Mouse (Mus musculus) cortical plate, adult 2 months (tissue): ENCODE results near the gene Tec. TPM values are rescaled to one million over a fixed set of nuclear protein-coding genes. Genes with fewer than 3 reads are reported as not detected.

Experiments used
- H3K27ac ChIP-seq: fragments of 200-500 bp; 2 replicates; pipeline ENCODE4 v1.5.1; 2012; ENCODE audit warnings: low read length, control low read depth, inconsistent platforms; ENCODE audit not compliant: insufficient read depth
- H3K4me1 ChIP-seq: fragments of 200-500 bp; 2 replicates; pipeline ENCODE4 v1.6.1; 2011; ENCODE audit warnings: low read length; ENCODE audit not compliant: control insufficient read depth, insufficient read depth
- H3K4me3 ChIP-seq: fragments of 200-500 bp; 2 replicates; pipeline ENCODE4 v1.5.1; 2011; ENCODE audit warnings: mild to moderate bottlenecking, low read length, control low read depth; ENCODE audit not compliant: insufficient read depth
- CTCF ChIP-seq: fragments of 200-500 bp; IDR thresholded peaks from 2 replicates; pipeline ENCODE4 v1.5.1; 2011; ENCODE audit warnings: mild to moderate bottlenecking, control low read depth, low read length; ENCODE audit not compliant: insufficient read depth; ENCODE audit errors: extremely low read depth
- POLR2A ChIP-seq: fragments of 200-500 bp; IDR thresholded peaks from 2 replicates; pipeline ENCODE4 v1.6.1; 2011; ENCODE audit warnings: mild to moderate bottlenecking, low read length, control low read depth; ENCODE audit not compliant: insufficient read depth; ENCODE audit errors: extremely low read depth
- polyA plus RNA-seq: library from polyadenylated mRNA; depleted of rRNA; stranded (reverse); fragments of >200 nt; gene quantifications from 2 replicates; pipeline ENCODE4 v1.2.3, GENCODE M21; 2012

Gene Tec
- polyA plus RNA-seq, 1 experiment: 2.0 TPM

- H3K27ac ChIP-seq: peak overlapping the region; percentile 59; the same call in 1 of the 2 replicates
- no peak overlapping the region for H3K4me3 ChIP-seq
- H3K4me1 ChIP-seq: no peaks in the 10 kb centered on the region
- TF ChIP-seq CTCF (no peak), POLR2A (no peak)
Observed at GRCm38 (mm10) chr5:72796186-72796613, 72.1 kb downstream of the Tec start.

DNA sequence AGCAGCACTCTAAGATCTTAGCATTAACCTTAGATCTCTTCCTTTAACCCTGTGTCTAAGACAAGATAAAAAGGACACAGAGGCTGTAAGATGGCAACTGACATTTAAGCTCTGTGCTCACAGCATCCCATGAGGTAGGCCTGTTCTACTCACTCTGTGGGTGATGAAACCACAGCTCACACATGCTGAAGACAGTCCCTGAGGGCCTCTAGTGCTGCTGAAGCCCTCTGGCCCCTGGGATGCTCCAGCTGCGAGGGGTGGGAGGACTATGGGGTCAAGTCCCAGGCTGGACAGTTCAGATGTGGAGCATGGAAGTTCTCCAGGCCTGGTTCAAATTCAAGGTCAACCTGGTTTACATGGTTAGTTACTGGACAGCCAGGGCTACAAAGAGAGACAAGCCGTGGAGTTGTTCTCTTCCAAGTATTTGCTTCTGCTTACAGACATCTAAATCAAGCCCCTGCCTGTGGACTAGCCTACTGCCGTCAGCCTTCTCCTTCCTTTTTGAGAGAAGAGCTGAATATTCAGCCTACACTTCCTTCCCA is 74.9 kb downstream of the Tec start:
- TF ChIP-seq CTCF (no peak), POLR2A (no peak)
- H3K4me1 ChIP-seq: no peaks in the 10 kb centered on the region
- H3K27ac ChIP-seq: no peak overlapping the region
- no peak overlapping the region for H3K4me3 ChIP-seq

- Histone ChIP-seq H3K4me1 (no peaks in the 10 kb centered on the region), H3K27ac (no peak overlapping the region), H3K4me3 (no peak overlapping the region)
- TF ChIP-seq POLR2A: no peak
- no peak for TF ChIP-seq CTCF
Observed at GRCm38 (mm10) chr5:72791789-72792188, 76.5 kb downstream of the Tec start.

DNA sequence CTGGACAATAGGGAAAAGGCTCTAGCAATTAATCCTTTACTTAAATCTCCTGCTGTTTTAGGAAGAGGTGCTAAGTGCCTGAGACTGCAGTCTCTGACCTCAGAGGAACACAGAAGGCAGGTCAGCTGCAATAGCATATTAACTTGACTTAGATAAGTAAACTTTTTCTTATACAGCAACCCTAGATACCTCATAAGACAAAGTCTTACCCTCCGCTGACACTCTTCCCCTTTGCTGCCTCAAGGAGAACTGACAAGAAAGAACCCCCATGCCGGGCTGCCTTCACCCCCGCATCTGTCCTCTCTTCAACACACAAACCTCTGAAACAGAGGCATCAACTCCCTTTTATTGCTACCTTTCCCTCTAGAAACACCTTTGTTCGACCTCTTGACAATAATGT is 76.9 kb downstream of the Tec start:
- H3K27ac ChIP-seq: no peak overlapping the region
- H3K4me1 ChIP-seq: no peaks in the 10 kb centered on the region
- no peak for TF ChIP-seq POLR2A
- TF ChIP-seq CTCF: no peak
- H3K4me3 ChIP-seq: no peak overlapping the region

DNA sequence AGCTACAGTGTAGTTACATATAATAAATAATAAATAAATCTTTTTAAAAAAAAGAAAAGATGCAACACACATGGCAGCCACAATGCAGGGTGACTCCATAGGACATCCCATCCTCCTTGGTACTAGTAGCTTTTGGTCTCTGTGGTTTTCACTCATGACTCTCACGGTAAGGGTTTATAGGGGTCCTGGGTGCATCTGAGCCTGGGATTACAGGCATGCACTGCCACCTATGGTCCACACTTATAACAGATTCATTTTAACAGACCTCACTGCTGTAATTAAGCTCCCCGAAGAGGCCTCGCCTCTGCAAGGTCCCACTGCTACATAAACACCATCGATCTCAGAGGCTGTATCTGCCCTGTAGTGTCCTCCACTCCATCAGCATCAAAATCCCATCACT is 82.8 kb downstream of the Tec start:
- Histone ChIP-seq H3K27ac (no peak overlapping the region), H3K4me1 (peaks cover 2% of the 10 kb centered on the region), H3K4me3 (no peak overlapping the region)
- TF ChIP-seq POLR2A (no peak), CTCF (no peak)

DNA sequence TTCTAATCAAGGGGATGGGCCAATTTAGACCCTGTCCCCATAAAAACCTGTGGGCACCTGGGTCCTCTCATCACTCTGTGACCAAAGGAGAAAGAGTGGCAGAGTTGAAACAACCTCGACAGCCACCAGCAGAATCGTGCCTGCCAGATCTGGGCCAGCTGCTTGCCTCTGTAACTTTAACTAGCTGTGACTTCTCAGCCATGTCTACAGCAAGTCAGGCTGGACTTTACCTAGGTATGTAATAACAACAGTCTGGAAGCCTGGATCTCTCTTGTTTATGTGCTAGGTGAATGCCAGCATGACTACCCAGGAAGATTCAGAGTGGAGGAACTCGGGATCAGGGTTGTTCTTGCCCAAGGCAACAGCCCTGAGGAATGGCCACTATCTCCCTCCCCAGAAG is 83.6 kb downstream of the Tec start:
- no peak overlapping the region for H3K4me3 ChIP-seq
- H3K4me1 ChIP-seq: peaks cover 2% of the 10 kb centered on the region
- H3K27ac ChIP-seq: no peak overlapping the region
- no peak for TF ChIP-seq CTCF
- TF ChIP-seq POLR2A: no peak

DNA sequence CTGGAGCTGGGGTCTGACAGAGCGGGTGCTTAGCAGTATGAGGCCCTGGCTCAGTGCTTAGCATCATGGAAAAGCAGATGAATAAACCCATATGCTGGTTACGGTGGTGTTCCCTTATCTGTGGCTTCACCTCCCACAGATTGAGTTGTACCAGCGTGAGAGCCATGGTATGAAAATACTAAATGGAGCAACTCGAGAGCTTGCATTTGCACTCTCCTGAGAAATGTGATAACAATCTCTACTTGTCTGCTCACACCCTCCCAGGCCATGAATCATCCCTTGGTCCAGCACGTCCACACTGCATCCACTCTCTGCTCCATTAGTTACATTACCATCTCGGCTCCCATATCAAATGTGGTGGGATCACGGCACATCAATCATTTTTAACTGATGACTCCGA is 84.3 kb downstream of the Tec start:
- Histone ChIP-seq H3K4me3 (no peak overlapping the region), H3K27ac (no peak overlapping the region), H3K4me1 (peaks cover 2% of the 10 kb centered on the region)
- TF ChIP-seq POLR2A (no peak), CTCF (no peak)

- Histone ChIP-seq H3K27ac (no peak overlapping the region), H3K4me1 (peaks cover 2% of the 10 kb centered on the region), H3K4me3 (no peak overlapping the region)
- TF ChIP-seq POLR2A (no peak), CTCF (no peak)
Observed at GRCm38 (mm10) chr5:72783123-72783522, 85.2 kb downstream of the Tec start.

DNA sequence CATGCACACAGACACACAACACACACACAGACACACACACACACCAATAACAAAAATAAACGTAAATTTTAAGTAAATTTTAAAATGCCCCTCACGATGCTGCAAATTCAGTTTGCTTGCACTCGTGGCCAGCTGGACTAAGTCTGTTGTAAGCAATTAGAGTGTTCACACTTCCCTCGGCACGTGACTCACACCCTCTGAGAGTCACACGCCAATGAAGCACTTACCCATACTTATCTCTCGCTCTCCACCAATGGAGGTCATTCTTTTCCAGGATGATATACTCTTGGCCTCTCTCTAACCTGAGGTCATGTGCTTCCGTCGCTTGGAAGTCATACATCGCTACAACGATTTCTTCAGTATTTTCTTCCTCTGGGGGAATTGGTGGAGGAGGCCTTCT is 86.5 kb downstream of the Tec start:
- TF ChIP-seq POLR2A: no peak
- no peak for TF ChIP-seq CTCF
- H3K4me1 ChIP-seq: peaks cover 2% of the 10 kb centered on the region
- no peak overlapping the region for H3K27ac ChIP-seq
- no peak overlapping the region for H3K4me3 ChIP-seq

GRCm38 (mm10) chr5:72776595-72776994 is 91.7 kb downstream of the Tec start:
- no peak overlapping the region for H3K27ac ChIP-seq
- no peaks in the 10 kb centered on the region for H3K4me1 ChIP-seq
- H3K4me3 ChIP-seq: no peak overlapping the region
- TF ChIP-seq CTCF: no peak

- Histone ChIP-seq H3K27ac (no peak overlapping the region), H3K4me1 (no peaks in the 10 kb centered on the region), H3K4me3 (no peak overlapping the region)
- TF ChIP-seq CTCF (no peak), POLR2A (no peak)
Observed at GRCm38 (mm10) chr5:72776127-72776526, 92.2 kb downstream of the Tec start.
